Mouse (Mus musculus) ES-Bruce4 (cell line): ENCODE measurements around the gene Dlg1. TPM values are rescaled to one million over a fixed set of nuclear protein-coding genes. Genes with fewer than 3 reads are reported as not detected.
A peak's percentile ranks its signal among the peaks of the same experiment; 100 is the strongest.

ENCODE experiments used
- H3K27ac ChIP-seq: 2 replicates; pipeline ENCODE4 v1.5.1; 2012; ENCODE audit warnings: low read length, inconsistent platforms; ENCODE audit not compliant: insufficient read depth
- H3K27me3 ChIP-seq: 2 replicates; pipeline ENCODE4 v1.6.1; 2012; ENCODE audit warnings: mild to moderate bottlenecking, low read length, inconsistent platforms; ENCODE audit not compliant: control insufficient read depth, poor library complexity, insufficient read depth, severe bottlenecking
- H3K36me3 ChIP-seq: 2 replicates; pipeline ENCODE4 v1.6.1; 2012; ENCODE audit warnings: inconsistent platforms, mild to moderate bottlenecking, low read length, moderate library complexity; ENCODE audit not compliant: control insufficient read depth, poor library complexity, insufficient read depth, severe bottlenecking
- H3K4me1 ChIP-seq: one replicate; pipeline ENCODE4 v1.8.1; 2011; ENCODE audit warnings: low read length; ENCODE audit not compliant: control insufficient read depth, insufficient read depth
- H3K4me3 ChIP-seq: 2 replicates; pipeline ENCODE4 v1.5.1; 2011; ENCODE audit warnings: low read depth, mild to moderate bottlenecking, low read length
- H3K9ac ChIP-seq: 2 replicates; pipeline ENCODE4 v1.6.1; 2012; ENCODE audit warnings: low read depth, mild to moderate bottlenecking, inconsistent platforms; ENCODE audit not compliant: poor library complexity, severe bottlenecking
- H3K9me3 ChIP-seq: replicated peaks from 2 replicates; pipeline ENCODE4 v1.6.1; 2012; ENCODE audit warnings: mild to moderate bottlenecking, low read length, inconsistent platforms; ENCODE audit not compliant: control insufficient read depth, poor library complexity, insufficient read depth, severe bottlenecking
- CTCF ChIP-seq: IDR thresholded peaks from one replicate; pipeline ENCODE4 v1.8.1; 2011; ENCODE audit warnings: low read depth, low read length
- EP300 ChIP-seq: IDR thresholded peaks from 2 replicates; pipeline ENCODE4 v1.6.1; 2011; ENCODE audit warnings: low read depth, low read length; ENCODE audit not compliant: insufficient read depth
- POLR2A ChIP-seq: IDR thresholded peaks from one replicate; pipeline ENCODE4 v1.8.1; 2011; ENCODE audit warnings: low read length; ENCODE audit not compliant: insufficient read depth
- polyA plus RNA-seq: library from polyadenylated mRNA; stranded (reverse); fragments of >200 nt; gene quantifications from 2 replicates; pipeline ENCODE4 v1.2.4, GENCODE M21; 2011; ENCODE audit warnings: low read depth; ENCODE audit not compliant: missing spikeins, insufficient read depth, insufficient read length

Dlg1 gene
- polyA plus RNA-seq, 1 experiment: 154 TPM

- no peaks in the 10 kb centered on the region for H3K27me3 ChIP-seq
- TF ChIP-seq CTCF: no peak
- no peak for TF ChIP-seq POLR2A
- TF ChIP-seq EP300: no peak
- no peaks in the 10 kb centered on the region for H3K4me1 ChIP-seq
- H3K9me3 ChIP-seq: no peaks in the 10 kb centered on the region
- H3K4me3 ChIP-seq: no peak overlapping the region
- no peaks in the 10 kb centered on the region for H3K36me3 ChIP-seq
- H3K27ac ChIP-seq: no peak overlapping the region
- no peak overlapping the region for H3K9ac ChIP-seq
Measured at GRCm38 (mm10) chr16:31619675-31620335, 43.4 kb upstream of the Dlg1 start.

- no peaks in the 10 kb centered on the region for H3K4me1 ChIP-seq
- H3K9me3 ChIP-seq: no peaks in the 10 kb centered on the region
- no peak overlapping the region for H3K27ac ChIP-seq
- TF ChIP-seq POLR2A (no peak), CTCF (no peak), EP300 (no peak)
- H3K36me3 ChIP-seq: no peaks in the 10 kb centered on the region
- H3K9ac ChIP-seq: no peak overlapping the region
- no peaks in the 10 kb centered on the region for H3K27me3 ChIP-seq
- H3K4me3 ChIP-seq: no peak overlapping the region
Measured at GRCm38 (mm10) chr16:31622356-31622755, 40.9 kb upstream of the Dlg1 start.

GRCm38 (mm10) chr16:31623136-31623535 is 40.1 kb upstream of the Dlg1 start:
- Histone ChIP-seq H3K27ac (no peak overlapping the region), H3K27me3 (no peaks in the 10 kb centered on the region), H3K4me1 (no peaks in the 10 kb centered on the region), H3K9me3 (no peaks in the 10 kb centered on the region), H3K4me3 (no peak overlapping the region), H3K36me3 (no peaks in the 10 kb centered on the region), H3K9ac (no peak overlapping the region)
- TF ChIP-seq CTCF (no peak), EP300 (no peak), POLR2A (no peak)

- Histone ChIP-seq H3K36me3 (no peaks in the 10 kb centered on the region), H3K27ac (no peak overlapping the region), H3K4me3 (no peak overlapping the region), H3K4me1 (no peaks in the 10 kb centered on the region), H3K9me3 (no peaks in the 10 kb centered on the region), H3K9ac (no peak overlapping the region), H3K27me3 (no peaks in the 10 kb centered on the region)
- TF ChIP-seq POLR2A (no peak), EP300 (no peak), CTCF (no peak)
Measured at GRCm38 (mm10) chr16:31624749-31625148, 38.5 kb upstream of the Dlg1 start.

GRCm38 (mm10) chr16:31626331-31626730 is 36.9 kb upstream of the Dlg1 start:
- no peak overlapping the region for H3K9ac ChIP-seq
- TF ChIP-seq EP300: no peak
- no peak overlapping the region for H3K4me3 ChIP-seq
- H3K36me3 ChIP-seq: no peaks in the 10 kb centered on the region
- no peaks in the 10 kb centered on the region for H3K9me3 ChIP-seq
- H3K27ac ChIP-seq: no peak overlapping the region
- no peaks in the 10 kb centered on the region for H3K4me1 ChIP-seq
- H3K27me3 ChIP-seq: no peaks in the 10 kb centered on the region

GRCm38 (mm10) chr16:31630381-31630780 is 32.9 kb upstream of the Dlg1 start:
- no peak overlapping the region for H3K27ac ChIP-seq
- no peaks in the 10 kb centered on the region for H3K9me3 ChIP-seq
- H3K4me1 ChIP-seq: no peaks in the 10 kb centered on the region
- no peak overlapping the region for H3K9ac ChIP-seq
- H3K27me3 ChIP-seq: no peaks in the 10 kb centered on the region
- H3K4me3 ChIP-seq: peak overlapping the region; percentile 60
- H3K36me3 ChIP-seq: no peaks in the 10 kb centered on the region
- no peak for TF ChIP-seq CTCF
- no peak for TF ChIP-seq EP300
- no peak for TF ChIP-seq POLR2A
